Mouse (Mus musculus): Measurements from ENCODE around the gene Tecta. TPM values are rescaled to one million over a fixed set of nuclear protein-coding genes. Genes with fewer than 3 reads are reported as not detected.

Gene Tecta
- total RNA-seq, 2 experiments from 2014 or later: 0.77 to 1.2 TPM

DNA sequence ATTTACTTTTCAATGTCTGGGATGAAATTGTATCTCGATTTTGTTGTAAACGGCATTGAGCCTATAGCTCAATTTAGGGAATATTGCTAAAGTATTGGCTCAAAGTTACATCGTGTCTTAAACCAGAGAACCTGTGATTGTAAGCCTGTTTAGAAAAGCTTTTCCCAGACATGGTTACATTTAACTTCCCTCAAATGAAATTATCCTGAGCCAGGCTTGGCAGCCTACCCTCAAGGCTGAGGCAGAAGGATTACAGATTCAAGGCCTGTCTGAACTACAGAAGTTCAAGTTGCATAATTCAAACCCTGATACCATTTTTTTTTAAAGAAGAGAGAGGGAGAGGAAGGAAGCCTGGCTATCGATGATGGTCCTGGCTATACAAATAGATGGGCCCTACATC lies 95.8 kb downstream of the Tecta start:
- TF ChIP-seq CTCF (IDR thresholded peaks at IDR 0.05): no peak
- intact Hi-C loops (cut with DNase I): no loop called here

DNA sequence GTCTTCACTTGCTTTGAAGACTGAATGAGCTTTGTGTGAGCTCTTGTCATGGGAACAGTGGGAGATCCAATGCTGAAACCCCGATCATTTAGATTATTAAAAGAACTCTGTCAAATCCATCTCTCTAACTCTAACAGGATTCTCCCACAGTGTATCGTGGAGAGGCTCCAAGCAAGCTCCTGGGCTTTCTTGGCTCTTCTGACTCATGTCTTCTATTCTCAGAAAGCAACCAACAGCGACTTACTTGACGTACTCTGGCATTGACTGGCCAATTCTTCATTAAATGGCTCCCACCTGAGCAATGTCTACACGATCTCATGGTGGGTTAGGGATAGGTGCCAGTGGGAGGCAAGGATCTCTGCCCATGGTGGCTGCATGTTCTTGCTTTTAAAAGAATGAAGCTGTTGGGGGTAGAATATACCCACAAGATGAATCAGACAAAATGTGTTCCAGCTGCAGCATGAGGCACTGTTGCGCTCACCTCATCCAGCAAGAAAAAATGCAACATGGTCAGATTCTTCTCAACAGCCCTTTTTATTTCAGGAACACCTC lies 98.6 kb downstream of the Tecta start:
- no peak for DNase-seq
- no peak for TF ChIP-seq CTCF (IDR thresholded peaks at IDR 0.05)
- Histone ChIP-seq H3K4me3 (no peak overlapping the region), H3K27ac (no peak overlapping the region)
- intact Hi-C loops (cut with DNase I): no loop called here

More for the DNA sequence above, 95.8 kb downstream of the Tecta start:
- no peak overlapping the region for H3K4me3 ChIP-seq
- DNase-seq: no peak
- no peak overlapping the region for H3K27ac ChIP-seq

DNA sequence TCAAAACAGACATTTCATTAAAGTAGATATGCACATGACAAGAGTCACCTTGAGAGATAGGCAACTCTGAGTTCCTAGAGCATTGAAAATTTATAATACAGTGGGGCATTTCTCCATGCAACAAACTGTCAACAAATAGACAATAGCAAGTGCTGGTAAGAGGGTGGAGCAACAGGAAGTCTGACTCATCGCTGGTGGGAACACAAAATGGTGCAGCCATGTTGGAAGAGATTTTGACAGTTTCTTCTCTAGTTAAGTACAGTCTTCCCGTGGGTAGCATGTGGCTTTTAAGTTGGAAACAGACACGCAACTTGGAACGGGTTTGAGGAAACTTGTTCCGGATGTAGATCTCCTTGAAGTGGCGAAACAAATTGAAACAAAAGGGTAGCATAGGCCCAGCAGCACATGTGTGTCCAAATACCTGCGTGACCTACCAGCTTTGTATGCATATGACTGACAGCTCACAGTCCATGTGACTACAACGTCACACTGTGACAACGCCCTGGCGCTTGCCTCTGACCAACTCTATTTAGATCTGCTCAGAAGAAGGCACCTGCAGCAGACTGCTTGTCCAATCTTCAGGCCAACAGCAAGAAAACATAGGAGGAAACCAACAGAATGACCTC lies 103.3 kb downstream of the Tecta start:
- intact Hi-C loops (cut with DNase I): no loop called here
- DNase-seq: no peak
- Histone ChIP-seq H3K4me3 (no peak overlapping the region), H3K27ac (no peak overlapping the region)
- no peak for TF ChIP-seq CTCF (IDR thresholded peaks at IDR 0.05)

DNA sequence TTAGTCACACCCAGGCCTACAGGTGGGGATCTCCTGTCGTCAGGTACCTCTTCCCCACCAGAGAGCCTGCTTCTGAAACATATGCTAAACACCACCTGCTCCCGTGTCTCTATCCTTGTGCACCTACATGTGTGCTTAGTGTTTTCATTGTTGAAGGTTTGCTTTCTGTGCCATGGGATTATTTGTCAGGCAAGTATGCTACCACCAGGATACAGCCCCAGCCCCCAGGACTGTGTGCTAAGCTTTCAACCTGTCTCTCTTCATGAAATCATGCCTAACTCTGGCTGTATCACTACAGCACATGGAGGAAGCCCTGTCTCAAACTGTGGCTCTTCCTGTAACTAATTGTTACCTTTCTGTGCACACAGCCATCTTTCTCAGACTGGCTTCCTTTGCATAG lies 105.6 kb downstream of the Tecta start:
- intact Hi-C loops (cut with DNase I): no loop called here
- H3K4me3 ChIP-seq: no peak overlapping the region
- no peak for DNase-seq
- H3K27ac ChIP-seq: no peak overlapping the region
- no peak for TF ChIP-seq CTCF (IDR thresholded peaks at IDR 0.05)

DNA sequence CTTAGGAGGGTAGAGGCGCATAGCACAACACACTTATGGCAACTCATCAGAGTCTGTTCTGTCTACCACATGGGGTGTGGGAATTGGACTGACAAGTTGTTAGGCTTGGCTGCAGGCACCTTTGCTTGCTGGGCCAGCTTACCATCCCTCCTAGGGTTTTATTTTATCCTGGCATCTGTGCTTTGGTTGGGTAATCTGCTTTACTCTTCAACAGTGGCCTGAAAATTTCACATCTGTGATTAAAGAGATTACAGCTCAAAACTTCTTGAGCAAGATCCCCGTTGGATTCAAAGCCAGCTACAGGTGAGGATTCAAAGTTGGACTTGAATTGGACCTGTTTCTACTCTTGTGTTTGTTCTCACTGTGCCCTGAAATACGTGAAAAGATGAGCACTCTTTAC lies 106.1 kb downstream of the Tecta start:
- intact Hi-C loops (cut with DNase I): no loop called here
- DNase-seq: no peak
- no peak for TF ChIP-seq CTCF (IDR thresholded peaks at IDR 0.05)
- no peak overlapping the region for H3K27ac ChIP-seq
- no peak overlapping the region for H3K4me3 ChIP-seq

DNA sequence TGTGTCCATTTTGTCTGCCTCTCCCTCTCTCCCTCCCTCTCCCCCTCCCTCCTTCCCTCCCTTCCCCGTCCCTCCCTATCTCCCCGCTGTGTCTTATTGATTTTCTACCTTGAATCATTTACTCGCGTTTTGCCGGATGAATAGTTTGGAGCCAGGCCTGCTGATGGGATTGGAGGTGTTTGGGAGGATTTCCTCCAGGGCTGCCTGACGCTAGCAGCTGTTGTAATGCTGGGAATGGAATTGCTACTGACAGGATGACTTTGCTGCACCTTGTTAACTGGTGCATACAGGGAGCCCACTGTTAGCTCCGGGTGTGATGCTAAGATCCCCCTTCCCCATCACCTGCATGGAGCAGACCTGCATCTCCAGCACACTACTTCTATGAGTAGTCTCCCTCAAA lies 106.7 kb downstream of the Tecta start:
- no peak for DNase-seq
- intact Hi-C loops (cut with DNase I): no loop called here
- TF ChIP-seq CTCF (IDR thresholded peaks at IDR 0.05): no peak

DNA sequence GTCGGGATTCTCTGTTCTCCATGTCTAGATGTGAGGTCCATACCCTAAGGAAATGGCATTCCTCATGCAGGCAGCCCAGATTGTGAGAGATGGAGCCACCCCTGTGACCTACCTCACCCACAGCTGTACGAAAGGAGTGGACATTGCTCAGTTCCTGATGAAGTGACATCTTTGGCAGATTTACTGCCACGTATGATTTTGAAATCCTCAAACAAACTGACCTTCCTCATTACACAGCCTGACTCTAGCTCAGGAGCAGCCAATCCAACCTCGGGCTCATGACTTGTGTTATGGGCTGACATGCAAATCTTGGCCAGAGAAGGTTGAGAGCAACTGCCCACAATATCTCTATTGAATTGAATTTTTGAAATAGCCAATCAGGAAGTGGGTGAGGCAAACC lies 120.1 kb downstream of the Tecta start:
- intact Hi-C loops (cut with DNase I): no loop called here
- TF ChIP-seq CTCF (IDR thresholded peaks at IDR 0.05): no peak
- no peak for DNase-seq
- H3K4me3 ChIP-seq: no peak overlapping the region
- H3K27ac ChIP-seq: no peak overlapping the region

More for the DNA sequence above, 106.7 kb downstream of the Tecta start:
- no peak overlapping the region for H3K27ac ChIP-seq
- no peak overlapping the region for H3K4me3 ChIP-seq

Small RNAs within 50 kb of the gene (microRNA-seq; reads per million reads assigned to microRNA genes)
- not detected for gene Gm44311

Other genes starting within 250 kb of the Tecta start
- gene Sc5d, start 135.7 kb downstream of the Tecta start, total RNA-seq (2021): 10 to 100 TPM; 21.0 to 22.9 TPM
- 10 to 100 TPM; 15.3 to 17.4 TPM for gene Tbcel, start 107.9 kb upstream of the Tecta start, total RNA-seq (2021)

Data from gastrocnemius, adult 2 months (tissue).